Mouse (Mus musculus) liver, postnatal 0 days (tissue): ENCODE data around the gene Scaf1. TPM values are rescaled to one million over a fixed set of nuclear protein-coding genes. Genes with fewer than 3 reads are reported as not detected.

ENCODE experiments used
- ATAC-seq: fragments of 200-750 bp; cut with Nextera tagmentation; 2 replicates; pipeline ENCODE4 v1.8.0; 2017; ENCODE audit warnings: mild to moderate bottlenecking, moderate library complexity
- DNase-seq: peaks from one replicate; pipeline ENCODE4 v3.0.0-alpha.2; 2016
- H3K27ac ChIP-seq: fragments of 300-500 bp; sonication (generic); 2 replicates; pipeline ENCODE4 v1.5.1; 2014; ENCODE audit warnings: antibody characterized with exemption, moderate library complexity, mild to moderate bottlenecking, low read depth
- H3K27me3 ChIP-seq: fragments of 300-500 bp; sonication (generic); 2 replicates; pipeline ENCODE4 v1.6.1; 2014; ENCODE audit warnings: low read length, control low read depth, mixed read lengths; ENCODE audit not compliant: insufficient read depth
- H3K36me3 ChIP-seq: fragments of 300-500 bp; sonication (generic); replicated peaks from 2 replicates; pipeline ENCODE4 v1.6.1; 2014; ENCODE audit warnings: mild to moderate bottlenecking, control low read depth, low read length, moderate library complexity, mixed read lengths; ENCODE audit not compliant: insufficient read depth
- H3K4me1 ChIP-seq: fragments of 300-500 bp; sonication (generic); 2 replicates; pipeline ENCODE4 v1.6.1; 2014; ENCODE audit warnings: antibody characterized with exemption, mild to moderate bottlenecking, control low read depth; ENCODE audit not compliant: insufficient read depth
- H3K4me2 ChIP-seq: fragments of 300-500 bp; sonication (generic); 2 replicates; pipeline ENCODE4 v1.6.1; 2014; ENCODE audit warnings: low read depth, mild to moderate bottlenecking, low read length, moderate library complexity, mixed read lengths
- H3K4me3 ChIP-seq: fragments of 300-500 bp; sonication (generic); 2 replicates; pipeline ENCODE4 v1.5.1; 2014; ENCODE audit warnings: low read depth, low read length
- H3K9ac ChIP-seq: fragments of 300-500 bp; sonication (generic); replicated peaks from 2 replicates; pipeline ENCODE4 v1.6.1; 2014; ENCODE audit warnings: mild to moderate bottlenecking, moderate library complexity
- H3K9me3 ChIP-seq: fragments of 300-500 bp; sonication (generic); 2 replicates; pipeline ENCODE4 v1.6.1; 2016; ENCODE audit warnings: mild to moderate bottlenecking, control low read depth, low read length, mixed read lengths
- CTCF ChIP-seq: sonication (generic); IDR thresholded peaks from 2 replicates; pipeline ENCODE4 v1.5.1; 2016; ENCODE audit warnings: antibody characterized with exemption, low read depth
- EP300 ChIP-seq: IDR thresholded peaks from 2 replicates; pipeline ENCODE4 v1.6.1; 2016; ENCODE audit warnings: antibody characterized with exemption, low read depth, mild to moderate bottlenecking
- WGBS: fragments of 180-500 bp; shearing (Covaris S2); extraction: QIAGEN DNeasy Blood & Tissue Kit; methylation state at CpG from one replicate; pipeline ENCODE4 v1.1.7; 2014; ENCODE audit not compliant: insufficient replicate concordance; 5-methylcytosine and 5-hydroxymethylcytosine counted together
- polyA plus RNA-seq: library from polyadenylated mRNA; unstranded; fragments of >200 nt; fragmentation: Nextera tagmentation; extraction: Ambion mirVana; gene quantifications from 2 replicates; pipeline ENCODE4 v1.2.1, GENCODE M21; 2015

Gene Scaf1
- polyA plus RNA-seq, 1 experiment from 2014 or later: 8.1 TPM

- 86% methylated on average over 3 of the region's 3 CpGs for WGBS
- Histone ChIP-seq H3K27ac (no peak overlapping the region), H3K4me2 (no peak overlapping the region), H3K9me3 (no peaks in the 10 kb centered on the region), H3K9ac (no peak overlapping the region), H3K36me3 (peaks cover 60% of the 10 kb centered on the region), H3K27me3 (no peaks in the 10 kb centered on the region), H3K4me3 (no peak overlapping the region), H3K4me1 (no peaks in the 10 kb centered on the region)
- ATAC-seq: no peak
- TF ChIP-seq EP300 (no peak), CTCF (no peak)
- no peak for DNase-seq
Observed at GRCm38 (mm10) chr7:45035631-45036030, 19.5 kb upstream of the Scaf1 start.

DNA sequence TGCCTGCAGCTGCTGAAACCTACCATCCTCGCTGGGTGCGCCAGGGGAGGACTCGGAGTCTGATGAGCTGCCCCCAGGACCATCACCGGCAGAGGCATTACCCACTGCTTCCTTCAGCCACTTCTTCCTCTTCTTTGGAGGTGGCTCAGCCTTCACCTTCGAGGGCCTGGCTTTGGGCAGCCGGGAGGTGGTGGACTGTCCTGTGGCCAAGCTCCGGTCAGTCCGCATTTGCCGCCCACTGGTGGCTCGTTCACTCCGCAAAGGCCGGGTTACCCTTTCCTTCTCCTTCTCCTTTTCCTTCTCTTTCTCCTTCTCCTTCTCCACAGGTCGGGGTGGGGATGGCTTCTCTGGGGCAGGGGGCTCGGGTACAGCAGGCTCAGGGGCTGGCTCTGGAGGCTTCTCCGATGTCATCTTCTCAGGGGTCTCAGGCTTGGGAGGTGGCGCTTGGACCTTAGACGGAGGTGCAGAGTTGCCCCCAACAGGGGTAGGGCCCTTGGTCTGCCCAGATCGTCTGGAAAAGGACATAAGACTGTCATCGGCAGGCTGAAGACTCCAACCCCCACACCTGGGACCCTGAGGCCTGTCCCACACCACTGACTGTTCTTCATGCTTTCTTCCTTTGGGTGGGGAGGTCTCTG lies 17.7 kb upstream of the Scaf1 start:
- no peaks in the 10 kb centered on the region for H3K4me1 ChIP-seq
- H3K9ac ChIP-seq: no peak overlapping the region
- no peak for TF ChIP-seq EP300
- no peak for TF ChIP-seq CTCF
- ATAC-seq (no peak), DNase-seq (no peak)
- H3K36me3 ChIP-seq: peaks cover 66% of the 10 kb centered on the region
- no peak overlapping the region for H3K27ac ChIP-seq
- no peaks in the 10 kb centered on the region for H3K9me3 ChIP-seq
- H3K4me2 ChIP-seq: no peak overlapping the region
- H3K4me3 ChIP-seq: no peak overlapping the region
- WGBS: 90% methylated on average over 19 of the region's 19 CpGs
- no peaks in the 10 kb centered on the region for H3K27me3 ChIP-seq

DNA sequence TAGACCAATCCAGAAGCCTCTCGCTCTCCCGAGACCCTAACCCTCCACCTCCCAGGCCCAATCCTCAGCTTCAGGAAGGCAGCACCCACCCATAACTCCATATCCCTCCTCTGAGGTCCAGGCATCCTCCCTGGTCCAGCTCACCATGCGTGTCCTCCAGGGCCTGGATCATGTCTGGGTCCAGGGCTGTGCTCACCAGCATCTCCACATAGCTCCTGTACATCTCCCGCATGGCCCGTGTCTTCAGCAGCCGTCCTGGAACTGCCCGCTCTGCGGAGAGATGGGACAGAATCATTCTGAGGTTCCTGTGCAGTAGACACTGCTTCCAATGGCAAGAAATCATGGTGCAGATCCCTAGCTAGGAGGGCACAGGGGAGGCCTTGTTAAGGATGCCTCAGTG lies 14.7 kb upstream of the Scaf1 start:
- Histone ChIP-seq H3K4me3 (no peak overlapping the region), H3K27ac (no peak overlapping the region), H3K4me2 (no peak overlapping the region), H3K36me3 (peaks cover 67% of the 10 kb centered on the region), H3K4me1 (peaks cover under 1% of the 10 kb centered on the region; the same call in 1 of the 2 replicates), H3K27me3 (no peaks in the 10 kb centered on the region), H3K9ac (no peak overlapping the region), H3K9me3 (no peaks in the 10 kb centered on the region)
- DNase-seq: no peak
- no peak for ATAC-seq
- TF ChIP-seq EP300: no peak
- 93% methylated on average over 8 of the region's 8 CpGs for WGBS

- no peaks in the 10 kb centered on the region for H3K9me3 ChIP-seq
- no peak for TF ChIP-seq CTCF
- no peak for TF ChIP-seq EP300
- no peak overlapping the region for H3K9ac ChIP-seq
- WGBS: 88% methylated on average over 6 of the region's 6 CpGs
- H3K4me2 ChIP-seq: no peak overlapping the region
- H3K4me3 ChIP-seq: no peak overlapping the region
- no peaks in the 10 kb centered on the region for H3K27me3 ChIP-seq
- H3K27ac ChIP-seq: no peak overlapping the region
- H3K4me1 ChIP-seq: peaks cover 3% of the 10 kb centered on the region; the same call in 1 of the 2 replicates
- no peak for DNase-seq
- no peak for ATAC-seq
- H3K36me3 ChIP-seq: peaks cover 59% of the 10 kb centered on the region
Observed at GRCm38 (mm10) chr7:45029995-45030394, 13.8 kb upstream of the Scaf1 start.

- H3K9me3 ChIP-seq: no peaks in the 10 kb centered on the region
- H3K27me3 ChIP-seq: no peaks in the 10 kb centered on the region
- DNase-seq: no peak
- no peak overlapping the region for H3K4me3 ChIP-seq
- no peak overlapping the region for H3K27ac ChIP-seq
- TF ChIP-seq CTCF: no peak
- TF ChIP-seq EP300: no peak
- H3K4me2 ChIP-seq: no peak overlapping the region
- no peak for ATAC-seq
- WGBS: 85% methylated on average over 11 of the region's 11 CpGs
- H3K4me1 ChIP-seq: peaks cover 3% of the 10 kb centered on the region; the same call in 1 of the 2 replicates
- H3K36me3 ChIP-seq: peaks cover 44% of the 10 kb centered on the region
- no peak overlapping the region for H3K9ac ChIP-seq
Observed at GRCm38 (mm10) chr7:45028351-45028750, 12.2 kb upstream of the Scaf1 start.

- TF ChIP-seq EP300 (no peak), CTCF (no peak)
- 65% methylated on average over 9 of the region's 9 CpGs for WGBS
- ATAC-seq: no peak
- no peaks in the 10 kb centered on the region for H3K27me3 ChIP-seq
- no peak overlapping the region for H3K9ac ChIP-seq
- DNase-seq: no peak
- H3K9me3 ChIP-seq: no peaks in the 10 kb centered on the region
- peaks cover 3% of the 10 kb centered on the region; the same call in 1 of the 2 replicates for H3K4me1 ChIP-seq
- H3K4me3 ChIP-seq: no peak overlapping the region
- no peak overlapping the region for H3K27ac ChIP-seq
- H3K36me3 ChIP-seq: peaks cover 40% of the 10 kb centered on the region
- no peak overlapping the region for H3K4me2 ChIP-seq
Observed at GRCm38 (mm10) chr7:45027761-45028160, 11.6 kb upstream of the Scaf1 start.

DNA sequence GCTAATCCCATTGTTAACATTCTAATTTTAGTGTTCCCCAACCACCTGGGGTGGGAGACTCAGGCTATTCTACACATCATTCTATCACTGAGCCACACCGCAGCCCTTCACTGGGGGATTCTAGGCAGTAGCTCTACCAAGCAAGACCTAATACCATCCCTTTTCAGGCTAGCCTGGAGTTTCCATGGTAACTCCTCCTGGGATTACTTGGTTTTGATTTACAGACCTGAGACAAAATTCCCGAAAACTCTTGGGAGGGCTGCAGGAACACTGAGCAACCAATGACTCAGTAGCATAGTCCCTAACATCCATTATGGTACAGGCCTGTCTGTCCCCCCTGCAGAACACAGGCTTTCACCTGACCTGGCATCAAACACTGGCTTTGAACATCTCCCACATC lies 10.1 kb upstream of the Scaf1 start:
- no peak for ATAC-seq
- WGBS: 74% methylated on average over 2 of the region's 2 CpGs
- no peak for TF ChIP-seq CTCF
- no peak for TF ChIP-seq EP300
- Histone ChIP-seq H3K9me3 (no peaks in the 10 kb centered on the region), H3K27ac (no peak overlapping the region), H3K4me3 (no peak overlapping the region), H3K9ac (no peak overlapping the region), H3K36me3 (peaks cover 33% of the 10 kb centered on the region), H3K4me1 (peaks cover 3% of the 10 kb centered on the region; the same call in 1 of the 2 replicates), H3K4me2 (no peak overlapping the region), H3K27me3 (no peaks in the 10 kb centered on the region)
- no peak for DNase-seq
